Mouse (Mus musculus) thymus, postnatal 14 days (tissue): ENCODE measurements at regions not wholly inside any gene's neighbourhood (a gene's known extent, or its start where the extent isn't known, plus 50 kb on each side); places are given as distances from the start of the nearest gene placed in this dataset.

Experiments
- DNase-seq: peaks from one replicate; pipeline ENCODE4 v3.0.0; 2021

GRCm38 (mm10) chr17:52191064-52191682 is 358.1 kb upstream of the Satb1 start:
- no peak for DNase-seq

GRCm38 (mm10) chr17:52182706-52183105 is 349.6 kb upstream of the Satb1 start:
- peak; percentile 89 for DNase-seq

GRCm38 (mm10) chr17:52177996-52178395 is 344.9 kb upstream of the Satb1 start:
- DNase-seq: no peak

GRCm38 (mm10) chr17:52168076-52168838 is 335.2 kb upstream of the Satb1 start:
- peak; percentile 73 for DNase-seq

GRCm38 (mm10) chr17:52167658-52168057 is 334.6 kb upstream of the Satb1 start:
- no peak for DNase-seq

GRCm38 (mm10) chr17:52165891-52166485 is 332.9 kb upstream of the Satb1 start:
- DNase-seq: peak; percentile 23

- peak; percentile 71 for DNase-seq
These were observed 329.7 kb upstream of the Satb1 start for GRCm38 (mm10) chr17:52162559-52163397.

- no peak for DNase-seq
These were observed 317.4 kb upstream of the Satb1 start for GRCm38 (mm10) chr17:52150496-52150895.

GRCm38 (mm10) chr17:52149834-52150233 is 316.7 kb upstream of the Satb1 start:
- no peak for DNase-seq

- DNase-seq: peak; percentile 40
These were observed 316.0 kb upstream of the Satb1 start for GRCm38 (mm10) chr17:52149068-52149467.

- no peak for DNase-seq
These were observed 270.8 kb upstream of the Satb1 start for GRCm38 (mm10) chr17:52103891-52104290.

GRCm38 (mm10) chr17:52085834-52086233 is 252.7 kb upstream of the Satb1 start:
- no peak for DNase-seq

GRCm38 (mm10) chr17:52084455-52084854 is 251.4 kb upstream of the Satb1 start:
- no peak for DNase-seq

GRCm38 (mm10) chr17:52079316-52079715 is 246.2 kb upstream of the Satb1 start:
- DNase-seq: peak; percentile 54

GRCm38 (mm10) chr17:52078496-52078895 is 245.4 kb upstream of the Satb1 start:
- DNase-seq: no peak

- DNase-seq: peak; percentile 23
These were observed 244.9 kb upstream of the Satb1 start for GRCm38 (mm10) chr17:52077951-52078350.

- DNase-seq: no peak
These were observed 243.7 kb upstream of the Satb1 start for GRCm38 (mm10) chr17:52076746-52077145.

GRCm38 (mm10) chr17:52067721-52068120 is 234.6 kb upstream of the Satb1 start:
- peak; percentile 51 for DNase-seq

- DNase-seq: peak; percentile 25
These were observed 231.5 kb upstream of the Satb1 start for GRCm38 (mm10) chr17:52064618-52065017.

GRCm38 (mm10) chr17:52063121-52063520 is 230.0 kb upstream of the Satb1 start:
- DNase-seq: peak; percentile 31

- DNase-seq: peak; percentile 40
These were observed 229.1 kb upstream of the Satb1 start for GRCm38 (mm10) chr17:52062096-52062665.

- DNase-seq: peak; percentile 54
These were observed 203.4 kb upstream of the Satb1 start for GRCm38 (mm10) chr17:52036479-52036878.

GRCm38 (mm10) chr17:52031079-52031478 is 198.0 kb upstream of the Satb1 start:
- peak; percentile 54 for DNase-seq
